Mouse (Mus musculus) fibroblast of lung, adult 2 months (primary cell): ENCODE measurements around the gene B630019K06Rik.
"Not testable (repeated sequence)": the region's sequence is repeated elsewhere in the genome, so short reads cannot be mapped to it uniquely, and the experiment has no call there.

Source experiments
- DNase-seq: peaks from one replicate; pipeline ENCODE4 v3.0.0-alpha.2; 2011; ENCODE audit warnings: low read depth

Gene B630019K06Rik

DNA sequence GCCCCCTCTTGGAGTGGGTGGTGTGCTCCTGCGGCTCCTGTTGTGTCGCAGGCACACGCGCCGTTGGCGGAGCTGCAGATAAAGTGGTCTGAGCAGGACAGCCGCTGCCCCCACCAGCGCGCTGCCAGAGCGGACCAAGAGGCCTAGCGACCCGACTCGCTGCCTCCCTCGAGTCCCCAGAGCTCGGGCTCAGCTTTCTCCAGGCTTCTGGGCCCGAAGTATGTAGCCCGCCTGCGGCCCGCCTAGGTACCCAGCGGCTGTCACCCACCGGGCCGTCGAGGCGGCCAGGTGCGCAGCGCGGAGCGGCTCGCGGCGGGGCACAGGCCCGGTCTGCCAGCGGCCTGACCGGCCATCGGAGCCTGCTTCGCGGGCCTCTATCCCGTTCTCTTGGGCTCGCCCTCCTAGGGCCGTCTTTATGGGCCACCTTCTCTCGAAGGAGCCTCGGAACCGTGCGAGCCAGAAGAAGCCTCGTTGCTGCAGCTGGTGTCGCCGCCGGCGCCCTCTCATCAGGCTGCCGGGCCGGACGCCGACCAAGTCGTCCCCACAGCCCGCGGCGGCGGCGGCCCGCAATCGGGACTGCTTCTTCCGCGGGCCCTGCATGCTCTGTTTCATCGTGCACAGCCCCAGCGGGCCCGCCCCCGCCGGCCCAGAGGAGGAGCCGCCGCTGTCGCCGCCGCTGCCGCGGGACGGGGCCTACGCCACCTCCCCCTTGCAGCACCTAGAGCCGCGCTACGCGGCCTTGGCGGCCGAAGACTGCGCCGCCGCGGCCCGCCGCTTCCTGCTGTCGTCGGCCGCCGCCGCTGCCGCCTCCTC lies at the start of gene B630019K06Rik:
Gene B630019K06Rik, plus strand, starts transcription at position 40 of the 813 bp plus-strand sequence.
- peak; percentile 12 for DNase-seq

DNA sequence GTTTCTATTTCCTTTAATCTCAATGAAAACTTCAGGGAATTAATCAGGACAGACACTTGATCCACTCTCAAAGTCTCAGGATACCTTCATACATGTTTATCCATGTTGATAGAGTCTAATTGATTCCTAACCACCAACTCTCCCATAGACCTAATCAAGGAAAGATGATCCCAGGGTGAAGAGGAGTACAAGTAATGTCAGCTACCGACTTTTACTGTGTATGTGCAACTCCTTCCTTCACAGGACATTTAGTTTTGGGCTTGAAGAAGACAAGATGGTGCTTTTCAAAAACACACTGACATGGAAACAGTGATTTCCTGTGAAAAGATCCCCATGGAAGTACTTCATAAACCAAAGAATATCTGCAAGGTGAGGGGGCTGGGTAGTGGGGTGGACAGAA lies 48.5 kb upstream of the B630019K06Rik start, which contains the start of gene Gm6592:
Gene Gm6592, plus strand, starts transcription at position 301 of the 400 bp plus-strand sequence.
- no peak for DNase-seq

DNA sequence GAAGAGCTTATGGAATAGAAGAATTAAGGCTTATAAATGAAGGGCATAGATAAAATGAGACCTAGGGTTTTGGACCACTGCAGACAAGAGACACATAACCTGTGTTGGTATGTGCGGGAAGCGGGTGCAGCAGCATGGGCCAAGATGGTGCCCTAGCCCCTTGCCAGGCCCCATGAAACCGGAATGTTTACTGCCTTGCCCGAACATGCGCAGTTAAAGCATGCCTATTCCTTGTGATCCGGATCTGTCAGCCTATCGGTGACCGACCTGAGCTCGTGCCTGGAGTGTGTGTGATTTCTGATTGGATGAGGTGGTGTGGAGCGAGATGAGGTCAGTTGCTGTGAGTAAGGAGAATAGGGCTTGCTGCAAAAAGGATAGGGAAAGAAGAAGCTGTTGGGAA lies 39.7 kb upstream of the B630019K06Rik start:
- no peak for DNase-seq

DNA sequence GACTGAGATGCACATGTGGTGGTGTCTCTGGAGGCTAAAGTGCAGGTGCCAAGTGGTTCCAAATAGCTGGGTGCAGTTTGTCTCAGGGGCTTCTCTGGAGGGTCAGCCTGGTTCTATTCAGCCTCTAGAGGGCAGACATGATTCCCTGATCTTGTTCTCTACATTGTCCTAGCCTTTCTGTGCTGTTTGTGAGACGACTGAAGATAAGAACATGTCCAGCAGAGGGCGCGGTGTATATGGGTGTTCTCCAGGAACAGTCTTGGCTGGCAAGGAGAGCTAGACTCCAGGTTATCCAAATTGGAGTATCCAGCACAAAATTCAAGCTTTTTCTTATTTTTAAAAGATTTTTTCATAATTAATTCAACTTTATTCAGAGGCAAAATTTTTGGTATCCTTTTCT lies 27.9 kb upstream of the B630019K06Rik start:
- DNase-seq: peak; percentile 27

DNA sequence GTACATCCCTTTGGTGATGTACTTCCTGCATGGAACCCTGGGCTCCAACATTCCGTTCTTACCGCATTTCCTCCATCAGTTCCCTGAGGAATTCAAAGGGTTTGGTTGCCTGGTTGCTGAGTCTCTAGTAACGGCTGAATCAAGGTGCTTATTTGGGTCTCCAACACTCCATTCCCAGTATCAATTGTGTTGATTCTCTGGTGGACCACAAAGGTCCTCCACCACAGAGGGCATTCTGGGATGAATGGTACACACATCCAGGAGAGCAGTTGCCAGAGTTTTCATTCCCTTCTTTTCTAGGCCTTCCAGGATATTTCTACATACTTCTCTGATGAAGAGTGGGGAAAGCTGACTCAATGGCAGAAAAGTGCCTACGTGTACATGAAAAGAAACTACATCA lies 18.2 kb upstream of the B630019K06Rik start, which contains the start of gene Gm5751:
Gene Gm5751, plus strand, starts transcription at position 301 of the 400 bp plus-strand sequence.
- not testable (repeated sequence) for DNase-seq

DNA sequence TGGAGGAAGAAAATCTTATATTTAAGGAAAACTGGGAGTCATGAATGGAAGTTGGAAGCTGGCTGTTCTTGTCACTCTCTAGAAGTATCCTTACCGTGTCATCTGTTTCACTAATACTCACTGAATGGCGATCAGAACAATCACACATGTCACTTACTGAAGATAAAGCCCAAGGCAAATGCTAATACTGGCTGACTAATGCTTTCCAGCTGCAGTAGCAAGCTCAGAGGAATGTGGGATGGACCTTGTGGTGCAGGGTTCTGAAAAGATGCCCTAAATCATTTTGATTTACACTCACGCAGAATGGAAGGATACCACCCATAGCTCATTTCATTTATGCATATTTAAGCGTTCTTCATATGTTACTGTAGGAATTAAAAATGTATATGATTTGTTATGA lies 7.8 kb upstream of the B630019K06Rik start:
- no peak for DNase-seq

DNA sequence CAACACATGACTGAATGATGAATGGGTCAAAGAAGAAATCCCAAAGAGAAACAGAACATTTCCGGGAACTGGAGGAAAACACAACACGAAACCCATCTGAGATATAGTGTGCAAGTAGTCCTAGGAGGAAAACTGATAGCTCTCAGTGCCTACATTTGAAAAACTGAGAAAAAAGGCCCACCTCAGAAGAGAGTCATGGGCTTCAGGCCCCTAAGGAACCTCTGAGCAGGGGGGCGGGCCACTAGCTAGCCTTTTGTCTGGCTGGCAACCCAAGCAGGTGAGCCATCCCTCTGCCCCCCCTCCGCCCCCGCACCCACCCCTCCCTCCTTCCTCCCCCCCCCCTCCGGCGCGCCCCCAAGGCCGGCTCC lies 223 bp upstream of the B630019K06Rik start:
- no peak for DNase-seq

DNA sequence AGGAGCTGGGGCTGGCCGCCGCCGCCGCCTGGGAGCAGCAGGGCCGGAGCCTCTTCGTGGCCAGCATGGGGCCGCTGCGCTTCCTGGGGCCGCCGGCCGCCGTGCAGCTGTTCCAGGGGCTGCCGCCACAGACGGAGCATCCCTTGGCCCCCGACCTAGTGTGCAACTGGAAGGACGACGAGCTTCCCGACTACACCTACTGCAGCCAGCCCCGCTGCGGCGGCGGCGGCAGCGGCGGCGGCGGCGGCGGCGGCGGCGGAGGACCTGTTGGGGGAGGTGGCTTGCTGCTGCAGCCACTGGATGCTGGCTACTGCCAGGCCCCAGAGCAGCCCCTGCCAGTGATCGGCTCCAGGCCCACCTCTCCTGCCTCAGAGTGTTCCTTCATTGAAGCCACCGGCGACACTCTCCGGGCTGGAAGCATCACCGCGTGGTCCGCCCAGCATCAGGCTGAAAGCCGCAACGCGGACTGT lies 1.0 kb downstream of the B630019K06Rik start:
- DNase-seq: no peak

DNA sequence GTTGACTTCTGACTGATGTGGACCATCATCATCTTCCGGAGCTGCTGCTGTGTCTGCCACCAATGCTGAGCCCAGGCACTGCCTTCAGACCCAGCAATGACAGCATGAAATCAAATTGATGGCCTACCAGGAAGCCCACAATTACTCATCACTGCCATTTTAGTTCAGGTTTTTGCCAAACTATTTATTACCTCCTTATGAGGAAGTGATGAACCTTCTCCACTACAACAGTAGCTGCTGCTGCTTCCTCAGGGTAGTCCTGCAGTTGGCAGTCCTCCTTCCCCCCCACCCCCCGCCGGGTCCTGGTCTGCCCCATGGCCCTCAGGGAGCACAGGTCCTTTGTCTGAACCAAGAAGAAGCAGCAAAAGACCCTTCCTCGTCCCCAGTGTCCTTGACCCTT lies 8.6 kb downstream of the B630019K06Rik start:
- DNase-seq: no peak

DNA sequence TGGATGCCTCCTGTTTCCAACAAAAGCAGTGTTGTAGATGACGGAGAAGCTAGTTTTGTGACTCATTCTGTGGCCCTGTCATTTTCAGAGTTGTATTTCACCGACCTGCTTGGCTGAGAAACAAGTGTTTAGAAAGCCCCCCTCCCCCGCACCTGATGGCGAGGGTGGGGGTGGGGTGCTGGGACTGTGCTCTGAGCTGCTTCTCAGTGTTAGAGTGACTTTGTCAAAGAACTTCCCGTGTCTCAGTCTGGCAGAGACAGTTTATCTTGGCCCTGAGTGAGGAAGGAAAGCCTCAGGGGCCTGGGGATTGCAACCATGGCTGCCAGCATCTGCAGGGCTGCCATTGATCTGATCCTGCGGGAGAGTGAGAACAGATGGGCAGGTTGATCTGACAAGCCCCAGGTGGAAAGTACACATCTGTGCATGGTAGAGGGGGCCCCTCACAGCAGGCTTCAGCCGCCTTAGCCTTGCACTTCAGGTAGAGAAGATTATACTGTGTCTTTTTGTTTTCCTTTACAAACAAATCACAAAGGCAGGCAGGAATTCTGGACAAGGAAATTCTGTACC lies 9.8 kb downstream of the B630019K06Rik start:
- no peak for DNase-seq

DNA sequence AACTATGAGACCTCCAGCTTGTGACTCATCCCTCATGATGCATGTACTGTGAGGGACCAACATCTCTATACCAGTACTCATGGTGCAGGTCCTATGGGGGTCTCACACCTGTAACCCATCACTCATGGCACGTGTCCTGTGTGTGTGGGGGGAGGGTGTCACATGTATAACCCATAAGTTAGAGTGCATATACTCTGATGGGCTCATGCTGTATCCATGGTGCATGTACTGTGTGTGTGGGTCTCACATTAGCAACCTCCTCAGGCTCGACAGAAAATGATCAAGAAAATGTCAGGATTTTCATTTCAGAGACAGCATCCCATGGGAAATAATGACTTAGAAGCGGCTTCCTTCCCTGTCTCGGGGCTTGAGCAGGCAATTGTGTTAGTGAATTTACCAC lies 28.9 kb downstream of the B630019K06Rik start:
- no peak for DNase-seq

DNA sequence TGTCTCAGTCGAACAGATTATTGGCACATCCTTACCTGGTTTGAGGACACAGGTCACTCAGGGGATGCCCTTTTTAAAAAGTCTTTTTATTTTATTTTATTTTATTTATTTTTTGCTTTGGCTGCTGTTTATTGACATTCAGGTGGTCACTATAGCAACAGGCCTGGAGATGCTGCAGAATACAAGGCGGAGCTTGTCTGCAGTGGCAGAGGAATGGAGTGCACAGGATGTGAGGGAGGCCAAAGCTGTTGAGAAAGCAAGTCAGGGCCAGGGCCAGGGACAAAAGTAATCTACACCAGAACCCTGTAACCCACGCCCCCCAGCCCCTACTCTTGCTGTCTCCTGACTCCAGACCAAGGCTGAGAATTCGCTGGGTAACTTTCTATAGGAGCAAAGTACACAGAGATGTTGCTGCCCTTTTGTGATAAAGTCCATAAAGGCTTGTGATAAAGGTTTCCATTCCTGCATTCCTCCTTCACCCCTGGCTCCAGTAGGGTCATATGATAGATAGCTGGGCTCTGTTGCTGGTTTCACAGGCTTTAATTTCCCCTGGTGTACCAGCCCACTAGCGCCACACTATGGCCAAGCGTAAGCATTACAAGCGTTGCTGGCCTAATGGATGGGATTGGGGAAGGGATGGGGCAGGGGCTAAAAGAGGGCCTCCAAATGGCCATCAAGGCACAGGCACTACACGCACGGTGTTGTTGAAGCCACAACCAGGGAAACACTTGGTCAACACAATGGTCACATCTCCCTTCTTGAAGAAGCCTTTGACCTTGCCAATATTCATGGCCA lies 29.8 kb downstream of the B630019K06Rik start:
- no peak for DNase-seq

DNA sequence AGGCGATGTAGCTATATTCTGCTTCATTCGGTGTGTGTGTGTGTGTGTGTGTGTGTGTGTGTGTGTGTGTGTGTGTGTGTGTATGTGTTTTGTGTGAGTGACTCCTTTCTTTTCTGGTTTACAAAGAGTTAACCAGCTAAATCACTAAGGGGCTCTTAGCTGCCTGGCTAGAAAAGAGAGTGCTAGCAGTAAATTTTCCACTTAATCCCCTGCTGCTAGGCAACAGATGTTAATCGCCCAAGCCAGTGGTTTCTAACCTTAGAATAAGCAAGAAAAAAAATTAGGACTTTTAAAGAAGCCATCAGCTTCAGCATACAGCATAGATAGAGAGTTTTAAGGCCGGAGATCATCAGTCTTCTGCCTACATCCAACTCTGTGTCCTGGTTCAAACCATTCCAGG lies 35.1 kb downstream of the B630019K06Rik start:
- no peak for DNase-seq

DNA sequence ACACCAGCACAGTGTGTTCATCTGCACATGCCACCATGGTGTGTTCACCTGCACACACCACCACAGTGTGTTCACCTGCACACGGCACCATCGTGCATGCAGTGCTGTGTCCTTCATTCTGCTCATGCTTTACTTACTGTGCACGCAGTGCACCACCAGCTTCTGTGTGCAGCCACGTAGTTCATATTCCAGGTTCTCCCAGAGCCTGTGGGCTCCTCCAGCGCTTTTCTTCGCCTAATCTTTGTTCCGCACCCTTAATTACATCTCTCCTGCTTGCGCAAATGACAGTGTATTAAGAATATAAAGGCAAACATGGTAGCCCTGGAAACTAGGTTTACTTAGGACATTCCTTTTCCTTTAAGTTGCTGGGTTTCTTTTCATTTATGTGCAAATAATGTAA lies 51.9 kb downstream of the B630019K06Rik start:
- no peak for DNase-seq
